Mouse (Mus musculus): ENCODE data around the gene Gm42791.

Gene Gm42791

GRCm38 (mm10) chr5:148994706-148995414, at the start of gene Gm42791:
Gene Gm42791 (minus strand): TSS chr5:148995147.
- peak; percentile 59 for DNase-seq (ENCODE audit: low read depth, low spot score)

- DNase-seq (ENCODE audit: low read depth, low spot score) = no peak
Measured at GRCm38 (mm10) chr5:149044067-149044466, 49.1 kb upstream of the Gm42791 start.

- no peak for DNase-seq (ENCODE audit: low read depth, low spot score)
Measured at GRCm38 (mm10) chr5:149043240-149043639, 48.3 kb upstream of the Gm42791 start.

- peak; percentile 88 for DNase-seq (ENCODE audit: low read depth, low spot score)
Measured at GRCm38 (mm10) chr5:149039825-149040224, 44.9 kb upstream of the Gm42791 start.

GRCm38 (mm10) chr5:149037729-149038128, 42.8 kb upstream of the Gm42791 start:
- DNase-seq (ENCODE audit: low read depth, low spot score) = no peak

- DNase-seq (ENCODE audit: low read depth, low spot score) = no peak
Measured at GRCm38 (mm10) chr5:149036920-149037319, 42.0 kb upstream of the Gm42791 start.

- DNase-seq (ENCODE audit: low read depth, low spot score) = no peak
Measured at GRCm38 (mm10) chr5:149032438-149032837, 37.5 kb upstream of the Gm42791 start.

- DNase-seq (ENCODE audit: low read depth, low spot score) = no peak
Measured at GRCm38 (mm10) chr5:149031199-149031750, 36.3 kb upstream of the Gm42791 start.

GRCm38 (mm10) chr5:149030103-149030502, 35.2 kb upstream of the Gm42791 start:
- no peak for DNase-seq (ENCODE audit: low read depth, low spot score)

GRCm38 (mm10) chr5:149028394-149028793, 33.4 kb upstream of the Gm42791 start:
- no peak for DNase-seq (ENCODE audit: low read depth, low spot score)

GRCm38 (mm10) chr5:149027389-149027788, 32.4 kb upstream of the Gm42791 start:
- DNase-seq (ENCODE audit: low read depth, low spot score) = no peak

GRCm38 (mm10) chr5:149021120-149021519, 26.2 kb upstream of the Gm42791 start:
- DNase-seq (ENCODE audit: low read depth, low spot score) = no peak

- DNase-seq (ENCODE audit: low read depth, low spot score) = no peak
Measured at GRCm38 (mm10) chr5:149020681-149021062, 25.7 kb upstream of the Gm42791 start.

- no peak for DNase-seq (ENCODE audit: low read depth, low spot score)
Measured at GRCm38 (mm10) chr5:149020059-149020680, 25.2 kb upstream of the Gm42791 start.

GRCm38 (mm10) chr5:149017666-149018415, 22.9 kb upstream of the Gm42791 start:
- no peak for DNase-seq (ENCODE audit: low read depth, low spot score)

- DNase-seq (ENCODE audit: low read depth, low spot score) = no peak
Measured at GRCm38 (mm10) chr5:149017181-149017580, 22.2 kb upstream of the Gm42791 start.

GRCm38 (mm10) chr5:149016261-149016660, 21.3 kb upstream of the Gm42791 start:
- no peak for DNase-seq (ENCODE audit: low read depth, low spot score)

GRCm38 (mm10) chr5:149015335-149016201, 20.6 kb upstream of the Gm42791 start:
- DNase-seq (ENCODE audit: low read depth, low spot score) = no peak

- DNase-seq (ENCODE audit: low read depth, low spot score) = no peak
Measured at GRCm38 (mm10) chr5:149014600-149015268, 19.8 kb upstream of the Gm42791 start.

- DNase-seq (ENCODE audit: low read depth, low spot score) = no peak
Measured at GRCm38 (mm10) chr5:149013817-149014508, 19.0 kb upstream of the Gm42791 start.

Measured in ES-CJ7 (cell line).